Mouse (Mus musculus) CH12.LX (cell line): ENCODE results near the gene Zfyve19. TPM values are rescaled to one million over a fixed set of nuclear protein-coding genes. Genes with fewer than 3 reads are reported as not detected.

Experiments
- DNase-seq: peaks from one replicate; pipeline ENCODE4 v3.0.0-alpha.2; 2013; ENCODE audit errors: extremely low read depth
- H3K27ac ChIP-seq: 2 replicates; pipeline ENCODE4 v1.5.1; 2012; ENCODE audit warnings: low read depth, mild to moderate bottlenecking, control low read depth, moderate library complexity; ENCODE audit not compliant: insufficient read depth
- H3K27me3 ChIP-seq: replicated peaks from 2 replicates; pipeline ENCODE3; 2012; ENCODE audit warnings: inconsistent platforms
- H3K36me3 ChIP-seq, 2 experiments: replicated peaks in 1 of 2; 2 replicates each; pipeline versions ENCODE3 to v1.6.1; 2012; ENCODE audit warnings: inconsistent platforms in 1 of 2, low read length in 1 of 2, mild to moderate bottlenecking in 1 of 2, mixed read lengths in 1 of 2, moderate library complexity in 1 of 2; ENCODE audit not compliant: control insufficient read depth in 1 of 2, insufficient read depth in 1 of 2
- H3K4me1 ChIP-seq, 2 experiments: 2 replicates each; pipeline ENCODE4 v1.6.1; 2012; ENCODE audit warnings: inconsistent platforms in 1 of 2, moderate library complexity in 1 of 2; ENCODE audit not compliant: insufficient read depth in 2 of 2, control insufficient read depth in 1 of 2
- H3K4me2 ChIP-seq: 2 replicates; pipeline ENCODE4 v1.6.1; 2012; ENCODE audit warnings: low read depth, mild to moderate bottlenecking, control low read depth; ENCODE audit not compliant: poor library complexity, insufficient read depth, severe bottlenecking
- H3K4me3 ChIP-seq, 3 experiments: fragments of 150-350 bp in 1 of 3; sonication (generic) in 1 of 3; replicated peaks in 1 of 3; 2 replicates each; pipeline versions ENCODE3 to v1.5.1; 2011 to 2012; ENCODE audit warnings: low read depth in 2 of 3, low read length in 2 of 3, mild to moderate bottlenecking in 2 of 3, moderate library complexity in 2 of 3, control low read depth in 1 of 3, improper control_type of control experiment in 1 of 3, inconsistent platforms in 1 of 3, mixed read lengths in 1 of 3; ENCODE audit not compliant: poor library complexity in 1 of 3
- H3K79me2 ChIP-seq: replicated peaks from 2 replicates; pipeline ENCODE4 v1.6.1; 2012; ENCODE audit warnings: mild to moderate bottlenecking, moderate library complexity; ENCODE audit not compliant: control insufficient read depth, poor library complexity, insufficient read depth, severe bottlenecking; ENCODE audit errors: extremely low read depth
- H3K9ac ChIP-seq: 2 replicates; pipeline ENCODE4 v1.6.1; 2012; ENCODE audit warnings: low read depth, mild to moderate bottlenecking, control low read depth, moderate library complexity; ENCODE audit not compliant: insufficient read depth
- H3K9me3 ChIP-seq: replicated peaks from 2 replicates; pipeline ENCODE3; 2012; ENCODE audit warnings: low read length, inconsistent platforms, mixed read lengths
- CHD1 ChIP-seq: IDR thresholded peaks from 2 replicates; pipeline ENCODE4 v1.6.1; 2012; ENCODE audit warnings: low read depth, low read length, improper control_type of control experiment, inconsistent platforms
- CHD2 ChIP-seq: IDR thresholded peaks from 2 replicates; pipeline ENCODE4 v1.6.1; 2011; ENCODE audit warnings: low read length, improper control_type of control experiment
- ELF1 ChIP-seq: IDR thresholded peaks from 2 replicates; pipeline ENCODE4 v1.6.1; 2014; ENCODE audit warnings: low read depth, mild to moderate bottlenecking, inconsistent platforms, low read length, improper control_type of control experiment
- EP300 ChIP-seq: IDR thresholded peaks from 2 replicates; pipeline ENCODE4 v1.6.1; 2011; ENCODE audit warnings: low read length, improper control_type of control experiment
- HCFC1 ChIP-seq: IDR thresholded peaks from 2 replicates; pipeline ENCODE4 v1.6.1; 2012; ENCODE audit warnings: low read depth, mild to moderate bottlenecking, inconsistent platforms, low read length, improper control_type of control experiment
- MAFK ChIP-seq: IDR thresholded peaks from 2 replicates; pipeline ENCODE4 v1.6.1; 2011; ENCODE audit warnings: low read length, improper control_type of control experiment; ENCODE audit not compliant: insufficient replicate concordance
- MAZ ChIP-seq: IDR thresholded peaks from 2 replicates; pipeline ENCODE4 v1.6.1; 2012; ENCODE audit warnings: low read depth, mild to moderate bottlenecking, inconsistent platforms, low read length, improper control_type of control experiment, moderate library complexity
- MEF2A ChIP-seq: IDR thresholded peaks from 2 replicates; pipeline ENCODE4 v1.6.1; 2014; ENCODE audit warnings: low read depth, mild to moderate bottlenecking, inconsistent platforms, low read length, improper control_type of control experiment, borderline replicate concordance
- MXI1 ChIP-seq: IDR thresholded peaks from 2 replicates; pipeline ENCODE4 v1.6.1; 2011; ENCODE audit warnings: mild to moderate bottlenecking, low read depth, low read length, improper control_type of control experiment
- MYC ChIP-seq: IDR thresholded peaks from 2 replicates; pipeline ENCODE4 v1.6.1; 2011; ENCODE audit warnings: low read depth, mild to moderate bottlenecking, improper control_type of control experiment, low read length
- NELFE ChIP-seq: IDR thresholded peaks from 2 replicates; pipeline ENCODE4 v1.6.1; 2011; ENCODE audit warnings: low read depth, low read length, improper control_type of control experiment
- NRF1 ChIP-seq: IDR thresholded peaks from 2 replicates; pipeline ENCODE4 v1.6.1; 2014; ENCODE audit warnings: low read depth, mild to moderate bottlenecking, inconsistent platforms, low read length, improper control_type of control experiment, moderate library complexity
- RAD21 ChIP-seq: IDR thresholded peaks from 2 replicates; pipeline ENCODE4 v1.6.1; 2011; ENCODE audit warnings: low read depth, mild to moderate bottlenecking, low read length, improper control_type of control experiment, moderate library complexity
- SMC3 ChIP-seq: IDR thresholded peaks from 2 replicates; pipeline ENCODE4 v1.6.1; 2011; ENCODE audit warnings: low read depth, low read length, improper control_type of control experiment
- TBP ChIP-seq: conservative IDR thresholded peaks from 2 replicates; pipeline ENCODE4 v1.6.1; 2011; ENCODE audit warnings: low read depth, low read length, improper control_type of control experiment
- TCF12 ChIP-seq: IDR thresholded peaks from 2 replicates; pipeline ENCODE4 v1.6.1; 2014; ENCODE audit warnings: low read depth, mild to moderate bottlenecking, inconsistent platforms, low read length, improper control_type of control experiment
- UBTF ChIP-seq: IDR thresholded peaks from 2 replicates; pipeline ENCODE4 v1.6.1; 2012; ENCODE audit warnings: low read depth, mild to moderate bottlenecking, inconsistent platforms, low read length, improper control_type of control experiment, moderate library complexity
- ZC3H11A ChIP-seq: IDR thresholded peaks from 2 replicates; pipeline ENCODE4 v1.6.1; 2012; ENCODE audit warnings: low read depth, mild to moderate bottlenecking, inconsistent platforms, low read length, improper control_type of control experiment
- ZKSCAN1 ChIP-seq: IDR thresholded peaks from 2 replicates; pipeline ENCODE4 v1.6.1; 2012; ENCODE audit warnings: low read depth, inconsistent platforms, low read length, improper control_type of control experiment, borderline replicate concordance
- ZMIZ1 ChIP-seq: IDR thresholded peaks from 2 replicates; pipeline ENCODE4 v1.6.1; 2012; ENCODE audit warnings: low read depth, mild to moderate bottlenecking, inconsistent platforms, low read length, improper control_type of control experiment
- dilution Hi-C: fragments of 300-500 bp; cut with MboI; formaldehyde crosslinking; loops from 2 replicates; pipeline ENCODE4 v1.14.3; 2020; ENCODE audit warnings: low sequenced_read_pairs; ENCODE audit not compliant: extremely low pct_unique_long_range_greater_than_20kb, extremely low pct_ligation_motif_present
- in situ Hi-C: fragments of 300-500 bp; cut with MboI; formaldehyde crosslinking; loops from 3 replicates; pipeline ENCODE4 v1.14.3; 2019; ENCODE audit warnings: low sequenced_read_pairs, low pct_ligation_motif_present, low pct_unique_long_range_greater_than_20kb, mixed read lengths
- polyA plus RNA-seq: library from polyadenylated mRNA; unstranded; fragments of >175 nt; gene quantifications from 2 replicates; pipeline ENCODE4 v1.2.1, GENCODE M21; 2012; ENCODE audit warnings: low read depth; ENCODE audit not compliant: insufficient read length
- total RNA-seq, 2 experiments: library from RNA; depleted of rRNA; stranded (reverse); fragments of 300-350 nt in 1 of 2; fragments of >200 nt in 1 of 2; gene quantifications; 2 replicates each; pipeline ENCODE4 v1.2.3; 2012 to 2014

Gene Zfyve19
- total and polyA plus RNA-seq, 3 experiments, result 28.0 to 45.2 (median 38.2) TPM

GRCm38 (mm10) chr2:119254976-119255375, 46.6 kb downstream of the Zfyve19 start:
- dilution Hi-C loops, result no loop called here
- peaks cover 23% of the 10 kb centered on the region for H3K27me3 ChIP-seq
- no peak overlapping the region for H3K4me3 ChIP-seq
- H3K9ac ChIP-seq, result no peak overlapping the region
- DNase-seq, result no peak
- no peaks in the 10 kb centered on the region for H3K79me2 ChIP-seq
- H3K4me2 ChIP-seq, result no peak overlapping the region
- H3K9me3 ChIP-seq, result no peaks in the 10 kb centered on the region
- in situ Hi-C loops, result loop anchor here (5.0 kb wide), 1 partner anchor 32 kb away; the partner anchor contains the start of gene Vps18
- TF ChIP-seq HCFC1 (no peak), NELFE (no peak), MAFK (no peak)
- TF ChIP-seq, all 38 proteins: peak for 0
- peaks cover 3 to 13% of the 10 kb centered on the region in 2 experiments; a peak in 3 of 4 replicates for H3K4me1 ChIP-seq
- H3K27ac ChIP-seq, result no peak overlapping the region
- no peaks in the 10 kb centered on the region for H3K36me3 ChIP-seq

GRCm38 (mm10) chr2:119260518-119260917, 52.1 kb downstream of the Zfyve19 start:
- Histone ChIP-seq H3K9ac (no peak overlapping the region), H3K27ac (no peak overlapping the region), H3K9me3 (no peaks in the 10 kb centered on the region), H3K4me2 (no peak overlapping the region), H3K4me3 (no peak overlapping the region), H3K79me2 (no peaks in the 10 kb centered on the region), H3K27me3 (peaks cover 13% of the 10 kb centered on the region), H3K36me3 (no peaks in the 10 kb centered on the region), H3K4me1 (peaks cover 8 to 21% of the 10 kb centered on the region in 2 experiments; a peak in 3 of 4 replicates)
- in situ Hi-C loops (no loop called here), dilution Hi-C loops (no loop called here)
- DNase-seq, result peak; percentile 24
- TF ChIP-seq NELFE (no peak), ELF1 (peak; percentile 57; the same call in 1 of the 2 replicates), CHD2 (no peak), MAZ (no peak), MYC (no peak), HCFC1 (no peak), ZC3H11A (no peak)

GRCm38 (mm10) chr2:119261326-119261725, 52.9 kb downstream of the Zfyve19 start:
- no peak for DNase-seq
- no peak overlapping the region for H3K4me3 ChIP-seq

More at GRCm38 (mm10) chr2:119261326-119261725, 52.9 kb downstream of the Zfyve19 start:
- no peaks in the 10 kb centered on the region for H3K9me3 ChIP-seq
- dilution Hi-C loops (no loop called here), in situ Hi-C loops (no loop called here)
- no peaks in the 10 kb centered on the region for H3K79me2 ChIP-seq
- no peaks in the 10 kb centered on the region for H3K36me3 ChIP-seq
- peaks cover 8 to 21% of the 10 kb centered on the region in 2 experiments; a peak in 3 of 4 replicates for H3K4me1 ChIP-seq
- no peak overlapping the region for H3K4me2 ChIP-seq
- no peak overlapping the region for H3K27ac ChIP-seq
- TF ChIP-seq SMC3, result no peak
- no peak for TF ChIP-seq TCF12
- no peak for TF ChIP-seq HCFC1
- no peak for TF ChIP-seq TBP
- TF ChIP-seq NRF1, result no peak
- no peak for TF ChIP-seq NELFE
- no peak for TF ChIP-seq ZC3H11A
- TF ChIP-seq EP300, result no peak
- no peak for TF ChIP-seq MYC
- no peak for TF ChIP-seq ELF1
- TF ChIP-seq CHD1, result no peak
- no peak for TF ChIP-seq MAZ
- TF ChIP-seq MXI1, result no peak
- TF ChIP-seq UBTF, result no peak
- no peak for TF ChIP-seq CHD2
- TF ChIP-seq ZMIZ1, result no peak
- TF ChIP-seq ZKSCAN1, result no peak
- TF ChIP-seq RAD21, result no peak
- TF ChIP-seq MEF2A, result no peak
- TF ChIP-seq, all 38 proteins: peak for 0
- peaks cover 14% of the 10 kb centered on the region for H3K27me3 ChIP-seq
- no peak overlapping the region for H3K9ac ChIP-seq
